Mouse (Mus musculus): ENCODE data around the gene Zfp628.
A peak's percentile ranks its signal among the peaks of the same experiment; 100 is the strongest.
"Not testable (repeated sequence)": the region's sequence is repeated elsewhere in the genome, so short reads cannot be mapped to it uniquely, and the experiment has no call there.

Zfp628 gene

GRCm38 (mm10) chr7:4915007-4915665 lies at the start of gene Zfp628:
Gene Zfp628, plus strand, starts transcription at chr7:4915217.
- peak; percentile 76 for ATAC-seq (ENCODE audit: insufficient number of reproducible peaks, low FRiP score, low TSS enrichment)

- peak; percentile 99 for ATAC-seq (ENCODE audit: insufficient number of reproducible peaks, low FRiP score, low TSS enrichment)
These were observed 49.2 kb upstream of the Zfp628 start for GRCm38 (mm10) chr7:4865579-4866493.

- no peak for ATAC-seq (ENCODE audit: insufficient number of reproducible peaks, low FRiP score, low TSS enrichment)
These were observed 48.3 kb upstream of the Zfp628 start for GRCm38 (mm10) chr7:4866631-4867180.

DNA sequence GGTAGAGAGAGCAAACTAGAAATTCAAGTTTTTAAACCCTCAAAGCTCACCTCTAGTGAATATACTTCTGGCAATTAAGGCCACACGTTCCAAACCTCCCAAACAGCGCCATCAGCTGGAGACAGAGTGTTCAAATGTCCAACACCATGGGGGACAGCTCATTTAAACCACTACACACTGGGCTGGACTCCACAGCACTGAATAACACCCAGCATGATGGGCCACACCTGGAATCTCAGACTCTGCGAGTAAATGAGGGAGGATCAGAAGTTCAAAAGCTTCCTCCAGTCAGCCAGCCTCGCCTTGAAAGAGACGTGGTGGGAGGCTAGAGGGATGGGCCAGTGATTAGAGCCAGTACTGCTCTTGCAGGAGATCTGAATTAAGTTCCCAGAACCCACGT lies 44.9 kb upstream of the Zfp628 start, which contains the start of gene Isoc2b:
TSS of gene Isoc2b (minus strand) at position 126 of the 400 bp plus-strand sequence.
- ATAC-seq (ENCODE audit: insufficient number of reproducible peaks, low FRiP score, low TSS enrichment) = no peak

- ATAC-seq (ENCODE audit: insufficient number of reproducible peaks, low FRiP score, low TSS enrichment) = peak; percentile 100
These were observed 38.2 kb upstream of the Zfp628 start, which contains the start of gene Isoc2a for GRCm38 (mm10) chr7:4876753-4877221. Gene Isoc2a, plus strand, starts transcription at chr7:4877153.

DNA sequence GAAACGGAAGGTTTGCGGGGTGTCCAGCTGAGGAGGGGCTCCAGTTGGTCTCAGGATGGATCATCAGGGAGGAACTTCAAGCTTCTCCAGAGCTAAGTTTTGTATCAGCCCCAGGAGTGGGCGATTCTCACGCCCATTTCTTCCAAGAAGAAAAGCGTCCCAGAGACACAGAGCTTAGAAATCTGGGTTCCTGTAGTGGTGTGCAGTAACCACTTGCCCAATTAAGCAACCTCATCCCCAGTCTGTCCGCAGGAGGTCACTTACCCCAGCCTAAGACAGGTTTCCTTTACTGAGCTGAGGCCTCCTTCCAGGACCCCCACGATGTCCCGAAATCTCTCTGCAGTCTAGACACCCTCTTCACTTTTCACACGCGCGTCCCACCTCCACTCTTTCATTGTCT lies 37.8 kb upstream of the Zfp628 start:
- ATAC-seq (ENCODE audit: insufficient number of reproducible peaks, low FRiP score, low TSS enrichment) = peak; percentile 47; the same call in 1 of the 2 replicates

- no peak for ATAC-seq (ENCODE audit: insufficient number of reproducible peaks, low FRiP score, low TSS enrichment)
These were observed 36.8 kb upstream of the Zfp628 start for GRCm38 (mm10) chr7:4878186-4878585.

GRCm38 (mm10) chr7:4879036-4879435 lies 36.0 kb upstream of the Zfp628 start:
- ATAC-seq (ENCODE audit: insufficient number of reproducible peaks, low FRiP score, low TSS enrichment) = not testable (repeated sequence)

- no peak for ATAC-seq (ENCODE audit: insufficient number of reproducible peaks, low FRiP score, low TSS enrichment)
These were observed 28.3 kb upstream of the Zfp628 start for GRCm38 (mm10) chr7:4886680-4887079.

DNA sequence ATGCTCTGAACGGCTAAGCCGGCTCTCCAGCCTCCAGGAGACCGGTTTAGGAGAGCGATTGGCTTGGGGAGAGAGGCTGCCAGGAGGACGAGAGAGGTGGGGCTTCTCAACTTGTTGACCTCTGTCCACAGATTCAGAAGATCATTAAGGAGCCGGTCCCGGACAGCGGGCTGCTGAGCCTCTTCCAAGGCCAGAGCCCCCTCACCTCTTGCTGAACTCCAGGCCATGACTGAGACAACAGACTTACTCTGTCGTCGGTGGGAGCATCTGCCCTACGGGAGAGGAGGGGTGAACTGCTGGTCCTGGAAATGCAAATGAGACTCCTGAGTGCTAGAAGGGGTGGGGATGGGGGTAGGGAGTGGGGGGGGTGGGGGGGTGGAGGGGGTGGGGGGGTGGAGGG lies 19.8 kb upstream of the Zfp628 start:
- ATAC-seq (ENCODE audit: insufficient number of reproducible peaks, low FRiP score, low TSS enrichment) = no peak

GRCm38 (mm10) chr7:4898851-4899648 lies 16.0 kb upstream of the Zfp628 start:
- peak; percentile 61; the same call in 1 of the 2 replicates for ATAC-seq (ENCODE audit: insufficient number of reproducible peaks, low FRiP score, low TSS enrichment)

DNA sequence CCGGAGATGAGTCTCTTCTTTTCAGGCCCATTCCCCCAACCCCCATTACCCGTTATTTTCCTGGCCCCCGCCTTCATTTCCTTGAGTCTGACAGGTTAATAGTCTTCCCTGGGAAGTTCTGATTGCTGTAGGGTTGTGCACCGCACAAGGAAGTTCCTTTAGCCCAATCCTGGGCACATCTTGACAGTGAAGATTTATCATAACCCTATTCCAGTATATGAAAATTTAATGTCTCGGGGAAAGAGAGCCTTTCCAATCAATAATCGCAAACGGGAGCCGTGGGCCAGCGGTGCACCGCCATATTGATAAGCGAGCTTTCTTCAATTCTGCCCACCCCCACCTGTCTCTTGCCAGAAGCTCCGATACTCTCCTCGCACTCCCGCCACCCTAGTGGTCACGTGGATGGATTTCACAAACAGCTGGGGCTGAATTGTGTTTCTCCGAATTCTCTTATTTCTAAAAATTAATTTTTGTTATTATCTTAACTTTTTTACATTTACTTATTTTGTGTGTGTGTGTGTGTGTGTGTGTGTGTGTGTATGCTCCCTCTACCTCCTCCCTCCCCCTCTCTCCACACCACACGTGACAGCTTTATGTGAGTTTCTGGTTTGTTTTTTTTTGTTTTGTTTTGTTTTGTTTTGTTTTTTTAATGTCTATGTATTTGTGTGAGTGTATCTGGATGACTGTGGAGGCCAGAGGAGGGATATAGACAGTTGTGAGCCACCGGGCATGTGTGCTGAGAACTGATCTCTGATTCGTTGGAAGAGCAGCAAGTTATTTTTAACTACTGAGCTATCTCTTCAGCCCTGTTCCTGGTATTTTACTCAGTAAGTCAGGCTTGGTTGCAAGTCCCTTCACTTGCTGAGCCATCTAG lies 15.1 kb upstream of the Zfp628 start:
- ATAC-seq (ENCODE audit: insufficient number of reproducible peaks, low FRiP score, low TSS enrichment) = no peak

DNA sequence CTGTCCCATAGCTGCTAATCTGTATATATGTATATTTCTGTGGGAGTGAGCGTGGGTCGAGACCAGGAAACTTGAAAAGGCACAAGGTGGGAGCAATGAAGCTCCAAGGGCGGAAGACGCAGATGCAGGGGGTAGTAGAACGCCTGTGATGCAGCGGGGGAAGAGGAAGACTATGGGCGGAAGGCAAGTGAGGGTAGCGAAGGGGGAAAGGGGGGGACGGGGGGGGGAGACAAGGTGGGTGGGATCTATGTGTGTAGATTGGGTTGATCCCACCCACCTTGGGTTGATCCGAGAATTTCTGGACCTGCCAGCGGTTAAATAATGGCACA lies 14.5 kb upstream of the Zfp628 start:
- no peak for ATAC-seq (ENCODE audit: insufficient number of reproducible peaks, low FRiP score, low TSS enrichment)

DNA sequence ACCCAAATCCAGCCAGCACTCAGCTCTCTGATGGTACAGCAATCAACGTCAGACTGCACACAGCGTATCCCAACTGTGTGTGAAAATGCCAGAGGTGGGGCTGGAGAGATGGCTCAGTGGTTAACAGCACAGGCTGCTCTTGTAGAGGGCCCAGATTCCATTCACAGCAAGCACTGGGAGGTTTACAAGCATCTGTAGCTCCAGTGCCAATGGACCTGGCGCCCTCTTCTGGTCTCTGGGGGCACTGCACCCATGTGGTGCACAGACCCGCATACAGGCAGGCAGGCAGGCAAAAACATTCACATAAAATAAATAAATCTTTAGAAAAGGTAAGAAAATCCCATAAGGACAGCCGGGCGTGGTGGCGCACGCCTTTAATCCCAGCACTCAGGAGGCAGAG lies 13.8 kb upstream of the Zfp628 start:
- no peak for ATAC-seq (ENCODE audit: insufficient number of reproducible peaks, low FRiP score, low TSS enrichment)

- no peak for ATAC-seq (ENCODE audit: insufficient number of reproducible peaks, low FRiP score, low TSS enrichment)
These were observed 12.6 kb upstream of the Zfp628 start for GRCm38 (mm10) chr7:4902404-4902803.

DNA sequence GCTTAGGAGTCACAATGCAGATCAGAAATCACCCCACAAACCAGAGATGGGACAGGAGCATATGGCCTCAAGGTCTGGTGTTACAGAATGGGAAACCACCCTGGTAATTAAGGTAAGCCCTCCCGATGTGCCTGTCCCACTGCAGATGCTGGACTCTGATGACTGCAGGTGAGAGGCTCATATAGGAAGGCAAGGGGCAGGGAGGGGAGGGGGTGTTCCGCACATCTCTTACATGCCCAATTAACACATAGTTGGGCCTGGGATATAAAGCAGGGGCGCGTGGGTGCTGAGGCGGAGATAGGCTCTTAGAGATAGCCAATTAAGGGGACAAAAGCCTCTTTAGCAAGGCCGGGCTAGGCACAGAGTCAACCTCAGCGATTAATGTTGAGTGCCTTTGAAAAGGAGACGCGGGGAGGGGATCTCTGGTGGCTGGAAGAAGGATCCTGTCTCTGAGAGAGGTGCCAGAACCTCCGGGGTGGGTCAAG lies 8.5 kb upstream of the Zfp628 start, which contains the start of gene Gm36210:
TSS of gene Gm36210 (minus strand) at position 51 of the 485 bp plus-strand sequence.
- no peak for ATAC-seq (ENCODE audit: insufficient number of reproducible peaks, low FRiP score, low TSS enrichment)

DNA sequence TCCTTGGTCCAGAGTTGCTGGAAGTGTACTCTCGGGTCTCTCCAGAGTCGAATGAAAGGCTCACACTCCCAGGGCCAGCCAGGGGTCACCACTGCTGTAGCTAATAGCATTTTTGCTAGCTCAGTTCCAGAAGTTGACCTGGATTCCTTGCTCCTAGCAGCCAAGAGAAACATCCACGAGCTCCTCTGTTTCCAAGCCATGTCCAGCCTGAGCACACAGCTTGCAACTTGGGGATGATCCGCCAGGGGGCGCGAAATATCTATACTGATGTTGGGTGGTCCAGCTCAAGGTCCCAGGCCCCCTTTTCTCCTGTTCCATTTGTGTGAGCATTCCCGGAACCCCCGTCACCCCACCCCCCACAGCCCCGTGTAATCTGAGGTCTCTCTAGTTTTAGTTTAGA lies 3.5 kb upstream of the Zfp628 start:
- no peak for ATAC-seq (ENCODE audit: insufficient number of reproducible peaks, low FRiP score, low TSS enrichment)

GRCm38 (mm10) chr7:4912248-4912647 lies 2.8 kb upstream of the Zfp628 start:
- no peak for ATAC-seq (ENCODE audit: insufficient number of reproducible peaks, low FRiP score, low TSS enrichment)
